In the genomic region with DNA sequence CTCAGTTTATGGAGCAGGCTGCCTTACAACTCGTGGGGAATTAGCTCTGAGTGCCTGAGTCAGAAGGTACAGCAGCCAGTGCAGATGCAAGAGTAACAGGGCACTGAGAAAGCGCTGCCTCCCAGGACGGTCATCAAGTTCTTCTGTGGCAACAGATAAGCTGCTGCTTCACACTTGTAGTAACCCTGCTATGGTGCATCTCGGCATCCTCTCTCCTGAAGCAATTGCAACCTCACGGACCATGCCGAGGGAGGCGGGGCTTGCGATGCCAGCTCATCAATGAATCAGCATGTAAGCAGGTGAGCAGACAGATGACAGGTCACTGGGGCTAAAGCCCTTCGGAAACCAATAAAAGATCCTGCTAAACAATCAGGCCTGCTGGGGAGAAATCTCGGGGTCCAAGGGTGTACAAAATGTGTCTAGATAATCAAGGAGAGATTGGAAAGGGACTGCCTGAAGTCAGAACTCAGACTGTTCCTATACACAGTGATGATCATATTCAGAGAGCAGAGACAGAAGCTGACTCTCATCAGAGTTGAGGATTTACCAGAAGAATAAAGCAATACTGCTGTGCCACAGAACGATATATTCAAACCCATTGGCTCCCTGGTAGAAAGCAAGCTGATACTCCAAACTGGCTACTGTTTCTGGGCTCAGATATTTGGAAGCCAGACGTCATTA, we compare ENCODE assay signal across 8 mouse cellular contexts.
A peak's percentile ranks its signal among the peaks of the same experiment; 100 is the strongest.
DNase-seq lines count a peak whose midpoint lies in the region; ATAC-seq and TF ChIP-seq lines count a peak whose summit lies in the region.

No protein-coding gene starts in this region.

- peak; percentile 45; the same call in 1 of the 2 replicates for ATAC-seq in forebrain, embryonic 14.5 days
- ATAC-seq in limb, embryonic 13.5 days (ENCODE audit: low FRiP score, low read depth): no peak
- ATAC-seq in stomach, postnatal 0 days (ENCODE audit: low FRiP score, low TSS enrichment): no peak

- H3K4me3 ChIP-seq in forebrain, embryonic 14.5 days (ENCODE audit: low read depth, low read length): peak overlapping the region; percentile 16
- H3K4me3 ChIP-seq in limb, embryonic 13.5 days: peak overlapping the region; percentile 26
- no peak overlapping the region for H3K4me3 ChIP-seq in stomach, postnatal 0 days (ENCODE audit: low read depth, low read length)

- H3K9me3 ChIP-seq in forebrain, embryonic 14.5 days (replicated peaks; ENCODE audit: control insufficient read depth, low read length): no peaks in the 10 kb centered on the region
- H3K9me3 ChIP-seq in limb, embryonic 13.5 days: no peaks in the 10 kb centered on the region
- no peaks in the 10 kb centered on the region for H3K9me3 ChIP-seq in stomach, postnatal 0 days (ENCODE audit: control insufficient read depth, low read length)

- H3K4me2 ChIP-seq in forebrain, embryonic 14.5 days (ENCODE audit: low read length): peak overlapping the region; percentile 54
- H3K4me2 ChIP-seq in limb, embryonic 13.5 days (replicated peaks): peak overlapping the region; percentile 65
- H3K4me2 ChIP-seq in stomach, postnatal 0 days (replicated peaks; ENCODE audit: low read depth): no peak overlapping the region; the same call in 1 of the 2 replicates

- peak; percentile 3 for DNase-seq in kidney, adult 18-20 months
- DNase-seq in kidney, adult 11 months: no peak
- DNase-seq in cerebellum, postnatal 25 days: peak; percentile 29 to 37
- no peak for DNase-seq in forebrain, embryonic 14.5 days (ENCODE audit: low spot score)
- peak; percentile 14 for DNase-seq in stomach, postnatal 0 days (ENCODE audit: low spot score)
- no peak for DNase-seq in liver
- no peak for DNase-seq in urinary bladder, postnatal 10 days (ENCODE audit: low spot score)

- 9% methylated on average over 12 of the region's 12 CpGs for WGBS in forebrain, embryonic 14.5 days
- 16% methylated on average over 12 of the region's 12 CpGs for WGBS in limb, embryonic 13.5 days
- 18% methylated on average over 12 of the region's 12 CpGs for WGBS in stomach, postnatal 0 days

- no peak for TF ChIP-seq EP300 in stomach, postnatal 0 days (optimal IDR thresholded peaks at IDR 0.05)

- H3K4me1 ChIP-seq in forebrain, embryonic 14.5 days (ENCODE audit: control insufficient read depth, insufficient read depth, low read length): 0 out of 2 replicates have a peak, but pooled peaks cover 9% of the 10 kb centered on the region
- H3K4me1 ChIP-seq in limb, embryonic 13.5 days: peaks cover 17% of the 10 kb centered on the region
- H3K4me1 ChIP-seq in stomach, postnatal 0 days (replicated peaks; ENCODE audit: control insufficient read depth, insufficient read depth): no peaks in the 10 kb centered on the region

- no peaks in the 10 kb centered on the region for H3K27me3 ChIP-seq in forebrain, embryonic 14.5 days (replicated peaks; ENCODE audit: control insufficient read depth, insufficient read depth, low read length)
- H3K27me3 ChIP-seq in limb, embryonic 13.5 days: no peaks in the 10 kb centered on the region
- H3K27me3 ChIP-seq in stomach, postnatal 0 days (ENCODE audit: control insufficient read depth, insufficient read depth, low read length): no peaks in the 10 kb centered on the region

- no peak for TF ChIP-seq CTCF in stomach, postnatal 0 days (IDR thresholded peaks at IDR 0.05; ENCODE audit: low read depth)

- H3K36me3 ChIP-seq in forebrain, embryonic 14.5 days (ENCODE audit: control insufficient read depth, insufficient read depth, low read length): no peaks in the 10 kb centered on the region
- no peaks in the 10 kb centered on the region for H3K36me3 ChIP-seq in limb, embryonic 13.5 days
- H3K36me3 ChIP-seq in stomach, postnatal 0 days (ENCODE audit: control insufficient read depth, insufficient read depth, low read length): no peaks in the 10 kb centered on the region

- no peak overlapping the region for H3K27ac ChIP-seq in forebrain, embryonic 14.5 days (ENCODE audit: low read depth, low read length)
- no peak overlapping the region for H3K27ac ChIP-seq in limb, embryonic 13.5 days
- H3K27ac ChIP-seq in stomach, postnatal 0 days (replicated peaks): no peak overlapping the region

- peak overlapping the region; percentile 52 for H3K9ac ChIP-seq in forebrain, embryonic 14.5 days (ENCODE audit: low read length)
- H3K9ac ChIP-seq in limb, embryonic 13.5 days: no peak overlapping the region
- H3K9ac ChIP-seq in stomach, postnatal 0 days (ENCODE audit: low read length): no peak overlapping the region

Comparison
In these comparisons a context has a peak if more than half of its experiments do, and no peak if none do; other contexts are left out.
1. DNase-seq: peak in kidney, adult 18-20 months (single experiment), cerebellum, postnatal 25 days (2 of 2) and stomach, postnatal 0 days (single experiment); none in kidney, adult 11 months (single experiment), forebrain, embryonic 14.5 days (single experiment), liver (single experiment) and urinary bladder, postnatal 10 days (single experiment).